Mouse (Mus musculus) hindbrain, embryonic 12.5 days (tissue): ENCODE measurements around the gene Sstr1. TPM values are rescaled to one million over a fixed set of nuclear protein-coding genes. Genes with fewer than 3 reads are reported as not detected.

Experiments used
- ATAC-seq: fragments of 200-750 bp; cut with Nextera tagmentation; 2 replicates; pipeline ENCODE4 v1.8.0; 2017; ENCODE audit warnings: moderate TSS enrichment; ENCODE audit not compliant: low FRiP score
- H3K27ac ChIP-seq: fragments of 300-500 bp; sonication (generic); 2 replicates; pipeline ENCODE4 v1.5.1; 2016; ENCODE audit warnings: mild to moderate bottlenecking
- H3K27me3 ChIP-seq: fragments of 300-500 bp; sonication (generic); 2 replicates; pipeline ENCODE4 v1.6.1; 2016; ENCODE audit warnings: mild to moderate bottlenecking
- H3K36me3 ChIP-seq: fragments of 300-500 bp; sonication (generic); 2 replicates; pipeline ENCODE4 v1.6.1; 2016; ENCODE audit warnings: mild to moderate bottlenecking
- H3K4me1 ChIP-seq: fragments of 300-500 bp; sonication (generic); 2 replicates; pipeline ENCODE4 v1.6.1; 2016
- H3K4me2 ChIP-seq: fragments of 300-500 bp; sonication (generic); replicated peaks from 2 replicates; pipeline ENCODE4 v1.6.1; 2016; ENCODE audit warnings: mild to moderate bottlenecking
- H3K4me3 ChIP-seq: fragments of 300-500 bp; sonication (generic); 2 replicates; pipeline ENCODE4 v1.5.1; 2016; ENCODE audit warnings: mild to moderate bottlenecking
- H3K9ac ChIP-seq: fragments of 300-500 bp; sonication (generic); 2 replicates; pipeline ENCODE4 v1.6.1; 2016; ENCODE audit warnings: mild to moderate bottlenecking, moderate library complexity
- H3K9me3 ChIP-seq: fragments of 300-500 bp; sonication (generic); replicated peaks from 2 replicates; pipeline ENCODE4 v1.6.1; 2016; ENCODE audit warnings: mild to moderate bottlenecking
- WGBS: fragments of 180-500 bp; shearing (Covaris S2); methylation state at CpG from one replicate; pipeline ENCODE4 v1.1.7; 2016; 5-methylcytosine and 5-hydroxymethylcytosine counted together
- polyA plus RNA-seq: library from polyadenylated mRNA; unstranded; fragments of >200 nt; fragmentation: Nextera tagmentation; extraction: Ambion mirVana; gene quantifications from 2 replicates; pipeline ENCODE4 v1.2.1, GENCODE M21; 2016

Sstr1 gene
- polyA plus RNA-seq, 1 experiment from 2014 or later: 1.8 TPM

DNA sequence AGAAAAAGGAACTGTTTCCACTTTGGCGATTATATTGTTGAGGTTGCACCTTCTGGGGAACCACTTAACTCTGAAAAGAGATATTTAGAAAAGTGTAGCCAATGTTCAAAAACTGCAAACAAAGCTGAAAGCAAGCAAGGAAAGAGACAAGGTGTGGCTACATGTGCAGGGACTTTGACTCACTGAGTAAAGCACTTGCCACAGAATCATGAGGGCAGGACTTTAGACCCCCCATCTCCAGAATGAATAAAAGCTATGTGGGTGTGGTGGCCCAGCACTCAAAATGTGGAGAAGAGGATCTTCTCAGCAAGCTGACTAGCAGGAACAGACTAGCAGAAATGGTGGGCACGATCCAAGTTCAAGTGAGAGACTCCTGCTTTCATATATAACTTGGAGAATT, 20.9 kb downstream of the Sstr1 start:
- Histone ChIP-seq H3K4me1 (no peaks in the 10 kb centered on the region), H3K36me3 (no peaks in the 10 kb centered on the region), H3K4me3 (no peak overlapping the region), H3K4me2 (no peak overlapping the region), H3K9ac (no peak overlapping the region), H3K27me3 (no peaks in the 10 kb centered on the region), H3K9me3 (no peaks in the 10 kb centered on the region), H3K27ac (no peak overlapping the region)
- ATAC-seq: no peak
- WGBS: 78% methylated on average over 2 of the region's 2 CpGs

DNA sequence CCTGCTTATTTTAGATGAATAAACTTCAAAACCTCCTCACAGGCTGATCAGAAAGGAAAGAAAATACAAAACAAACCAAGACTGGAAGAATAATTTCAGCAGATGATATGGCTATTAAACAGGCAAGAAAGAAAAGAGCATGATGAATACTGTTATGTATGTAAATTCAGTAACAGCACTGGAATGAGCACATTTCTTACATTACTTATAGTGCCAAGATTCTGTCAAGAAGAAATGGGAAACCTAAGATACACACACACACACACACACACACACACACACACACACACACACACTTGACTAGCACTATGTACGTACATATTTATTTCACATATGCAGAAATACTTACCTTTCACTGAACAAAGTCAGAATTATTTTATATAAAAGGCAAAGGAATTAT, 40.3 kb downstream of the Sstr1 start:
- Histone ChIP-seq H3K36me3 (no peaks in the 10 kb centered on the region), H3K9me3 (no peaks in the 10 kb centered on the region), H3K4me3 (no peak overlapping the region), H3K4me1 (no peaks in the 10 kb centered on the region), H3K27ac (no peak overlapping the region), H3K27me3 (no peaks in the 10 kb centered on the region), H3K4me2 (no peak overlapping the region), H3K9ac (no peak overlapping the region)
- 75% methylated on average over 1 of the region's 1 CpGs for WGBS
- ATAC-seq: no peak

Other genes with a start within 250 kb of the Sstr1 start
- 7.9 and 8.4 TPM in 2 replicates for gene Clec14a, start 57.5 kb downstream of the Sstr1 start, polyA plus RNA-seq